Mouse (Mus musculus) stomach, postnatal 0 days (tissue): ENCODE data around the gene Tph1. TPM values are rescaled to one million over a fixed set of nuclear protein-coding genes. Genes with fewer than 3 reads are reported as not detected.
A peak's percentile ranks its signal among the peaks of the same experiment; 100 is the strongest.

ENCODE experiments used
- ATAC-seq: fragments of 200-750 bp; cut with Nextera tagmentation; 2 replicates; pipeline ENCODE4 v1.8.0; 2017; ENCODE audit not compliant: low FRiP score, low TSS enrichment
- DNase-seq: peaks from one replicate; pipeline ENCODE4 v3.0.0-alpha.2; 2016; ENCODE audit warnings: low spot score
- H3K27ac ChIP-seq: fragments of 300-500 bp; sonication (generic); replicated peaks from 2 replicates; pipeline ENCODE4 v1.5.1; 2014; ENCODE audit warnings: mild to moderate bottlenecking, control low read depth
- H3K27me3 ChIP-seq: fragments of 300-500 bp; sonication (generic); 2 replicates; pipeline ENCODE4 v1.6.1; 2014; ENCODE audit warnings: low read length; ENCODE audit not compliant: control insufficient read depth, insufficient read depth
- H3K36me3 ChIP-seq: fragments of 300-500 bp; sonication (generic); 2 replicates; pipeline ENCODE4 v1.6.1; 2014; ENCODE audit warnings: low read length, mixed read lengths; ENCODE audit not compliant: control insufficient read depth, insufficient read depth
- H3K4me1 ChIP-seq: fragments of 300-500 bp; sonication (generic); replicated peaks from 2 replicates; pipeline ENCODE4 v1.6.1; 2014; ENCODE audit warnings: antibody characterized with exemption; ENCODE audit not compliant: control insufficient read depth, insufficient read depth
- H3K4me2 ChIP-seq: fragments of 300-500 bp; sonication (generic); replicated peaks from 2 replicates; pipeline ENCODE4 v1.6.1; 2014; ENCODE audit warnings: low read depth, mild to moderate bottlenecking, control low read depth, moderate library complexity
- H3K4me3 ChIP-seq: fragments of 300-500 bp; sonication (generic); 2 replicates; pipeline ENCODE4 v1.5.1; 2014; ENCODE audit warnings: low read depth, low read length, control low read depth
- H3K9ac ChIP-seq: fragments of 300-500 bp; sonication (generic); 2 replicates; pipeline ENCODE4 v1.6.1; 2014; ENCODE audit warnings: mild to moderate bottlenecking, low read length, control low read depth, mixed read lengths
- H3K9me3 ChIP-seq: fragments of 300-500 bp; sonication (generic); 2 replicates; pipeline ENCODE4 v1.6.1; 2016; ENCODE audit warnings: low read length; ENCODE audit not compliant: control insufficient read depth
- CTCF ChIP-seq: IDR thresholded peaks from 2 replicates; pipeline ENCODE4 v1.5.1; 2016; ENCODE audit warnings: antibody characterized with exemption, low read depth, mild to moderate bottlenecking, moderate library complexity
- EP300 ChIP-seq: optimal IDR thresholded peaks from 2 replicates; pipeline ENCODE3; 2016; ENCODE audit warnings: antibody characterized with exemption
- WGBS: fragments of 180-500 bp; shearing (Covaris S2); extraction: QIAGEN DNeasy Blood & Tissue Kit; methylation state at CpG from one replicate; pipeline ENCODE4 v1.1.7; 2014; 5-methylcytosine and 5-hydroxymethylcytosine counted together
- polyA plus RNA-seq: library from polyadenylated mRNA; unstranded; fragments of >200 nt; fragmentation: Nextera tagmentation; extraction: Ambion mirVana; gene quantifications from 2 replicates; pipeline ENCODE4 v1.2.1, GENCODE M21; 2015

The Tph1 gene
- polyA plus RNA-seq, 1 experiment from 2014 or later = 0.79 TPM

DNA sequence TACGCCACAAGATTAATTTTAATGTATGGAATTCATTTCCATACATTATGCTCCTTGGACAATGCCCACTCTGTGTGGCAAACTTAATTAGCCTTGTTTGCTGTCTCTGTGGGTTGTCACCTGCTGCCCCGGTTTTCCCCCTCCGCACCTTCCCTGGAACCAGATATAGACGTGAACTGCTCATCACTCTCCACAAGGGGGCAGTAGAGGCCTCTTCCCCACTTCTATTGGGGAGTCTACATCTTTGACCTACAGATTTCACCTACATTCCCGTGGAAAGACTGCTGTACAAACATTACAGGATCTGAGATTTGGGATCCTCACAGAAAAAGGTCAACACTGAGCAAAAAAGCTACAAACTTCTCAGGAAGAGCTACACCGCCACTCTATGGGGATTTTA lies 42.2 kb upstream of the Tph1 start:
- Histone ChIP-seq H3K4me2 (no peak overlapping the region), H3K36me3 (no peaks in the 10 kb centered on the region), H3K4me1 (no peaks in the 10 kb centered on the region), H3K27ac (no peak overlapping the region), H3K9me3 (no peaks in the 10 kb centered on the region), H3K4me3 (no peak overlapping the region), H3K9ac (no peak overlapping the region), H3K27me3 (no peaks in the 10 kb centered on the region)
- 34% methylated on average over 6 of the region's 6 CpGs for WGBS
- peak; percentile 92 for TF ChIP-seq CTCF
- no peak for TF ChIP-seq EP300
- DNase-seq = peak; percentile 55
- no peak for ATAC-seq

DNA sequence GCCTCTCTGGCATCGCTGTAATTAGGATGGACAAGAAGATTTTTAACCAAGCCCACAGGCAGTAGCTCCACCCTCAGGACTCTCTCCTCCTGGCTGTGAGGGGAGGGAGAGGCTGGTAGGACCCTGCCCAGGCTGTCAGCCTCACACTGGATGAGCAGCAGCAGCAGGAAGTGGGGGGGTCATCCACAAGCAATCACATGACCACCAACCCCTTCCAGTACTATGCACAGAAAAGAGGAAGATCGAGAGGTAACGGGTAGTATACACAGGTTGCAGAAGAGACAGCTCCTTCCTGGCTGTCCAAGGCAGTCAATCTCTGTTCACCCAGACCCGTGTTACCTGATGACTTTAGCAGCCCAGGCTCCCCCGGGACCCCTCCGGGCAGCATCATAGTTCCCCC lies 39.9 kb upstream of the Tph1 start:
- ATAC-seq = no peak
- Histone ChIP-seq H3K36me3 (no peaks in the 10 kb centered on the region), H3K4me1 (no peaks in the 10 kb centered on the region), H3K9me3 (no peaks in the 10 kb centered on the region), H3K4me2 (no peak overlapping the region), H3K27ac (no peak overlapping the region), H3K27me3 (no peaks in the 10 kb centered on the region), H3K9ac (no peak overlapping the region), H3K4me3 (no peak overlapping the region)
- no peak for DNase-seq
- TF ChIP-seq EP300 = no peak
- no peak for TF ChIP-seq CTCF
- WGBS = 71% methylated on average over 6 of the region's 6 CpGs

DNA sequence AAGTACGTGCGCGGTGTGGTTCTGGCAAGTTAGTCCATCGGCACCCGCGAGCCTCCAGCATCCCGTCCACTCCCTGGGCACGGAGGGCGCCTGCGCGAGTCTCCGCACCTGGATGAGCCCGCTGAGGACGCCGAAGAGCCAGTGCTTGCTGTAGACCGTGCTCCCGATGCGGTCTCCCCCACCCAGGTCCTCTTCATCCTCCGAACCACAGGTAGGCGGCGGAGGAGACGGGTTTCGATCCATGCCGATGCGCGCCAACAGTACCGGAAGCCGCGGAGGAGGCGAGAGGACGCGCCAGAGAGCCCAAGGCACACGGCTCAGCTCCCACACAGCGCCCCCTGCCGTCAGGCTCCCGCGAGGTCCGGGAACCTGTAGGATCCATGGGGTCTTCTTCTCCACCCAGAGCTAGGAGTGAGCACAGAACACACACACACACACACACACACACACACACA lies 38.1 kb upstream of the Tph1 start, which contains the start of gene Saal1:
TSS of gene Saal1 (minus strand) at position 291 of the 455 bp plus-strand sequence.
- Histone ChIP-seq H3K9ac (peak within 1 kb of the TSS; percentile 87), H3K27me3 (no peaks in the 10 kb centered on the region), H3K4me1 (no peaks in the 10 kb centered on the region), H3K4me3 (peak within 1 kb of the TSS; percentile 88), H3K36me3 (no peaks in the 10 kb centered on the region), H3K9me3 (no peaks in the 10 kb centered on the region), H3K27ac (peak within 1 kb of the TSS; percentile 82), H3K4me2 (peak within 1 kb of the TSS; percentile 65)
- ATAC-seq (peak; percentile 97), DNase-seq (peak; percentile 93)
- TF ChIP-seq CTCF = peak; percentile 98
- no peak for TF ChIP-seq EP300
- 0% methylated on average over 26 of the region's 38 CpGs for WGBS

DNA sequence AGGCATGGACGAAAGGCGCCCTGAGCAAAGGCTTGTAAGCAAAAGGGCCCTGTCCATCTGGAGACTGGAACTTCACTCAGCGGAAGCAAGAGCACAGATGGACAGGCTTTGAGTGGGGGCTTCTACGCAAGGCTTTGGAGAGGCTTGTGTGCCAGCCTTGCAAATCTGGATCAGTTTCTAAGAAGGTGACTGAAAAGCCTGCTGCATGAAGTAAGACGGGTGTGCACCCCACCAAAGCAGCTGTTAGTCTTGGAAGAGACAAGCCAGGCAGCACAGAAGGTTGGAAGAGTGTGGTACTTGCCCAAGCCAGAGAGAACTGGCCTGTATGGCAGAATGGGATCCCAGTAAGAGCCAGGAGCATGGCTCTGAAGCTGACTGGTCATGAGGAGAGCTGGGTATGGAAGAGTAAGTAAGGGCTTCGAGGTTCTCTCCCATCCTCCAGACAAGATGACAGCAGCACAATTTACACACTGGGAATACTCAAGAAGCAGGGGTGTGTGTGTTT lies 28.2 kb upstream of the Tph1 start:
- H3K9ac ChIP-seq = no peak overlapping the region
- TF ChIP-seq EP300 (no peak), CTCF (no peak)
- H3K4me3 ChIP-seq = no peak overlapping the region
- no peak for DNase-seq
- no peak overlapping the region for H3K4me2 ChIP-seq
- no peak for ATAC-seq
- no peaks in the 10 kb centered on the region for H3K27me3 ChIP-seq
- WGBS = 91% methylated on average over 6 of the region's 6 CpGs
- no peaks in the 10 kb centered on the region for H3K9me3 ChIP-seq
- H3K4me1 ChIP-seq = no peaks in the 10 kb centered on the region
- peaks cover 37% of the 10 kb centered on the region for H3K36me3 ChIP-seq
- no peak overlapping the region for H3K27ac ChIP-seq

DNA sequence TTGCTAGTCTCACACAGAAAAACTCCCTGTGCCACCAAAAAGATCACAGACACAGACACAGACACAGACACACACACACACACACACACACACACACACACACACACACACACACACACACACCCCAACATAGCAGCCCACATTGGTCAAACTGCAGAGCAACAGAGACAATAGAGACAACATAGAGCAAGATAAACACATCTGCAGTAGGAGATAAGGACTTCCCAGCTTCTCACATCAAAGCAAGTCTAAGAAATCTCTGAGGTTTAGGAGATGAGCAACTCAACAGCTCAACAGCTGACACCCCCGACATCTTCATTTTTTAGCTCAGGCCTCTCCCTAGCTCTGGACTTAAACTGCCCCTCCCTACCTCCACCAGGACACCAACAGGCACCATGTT lies 24.4 kb upstream of the Tph1 start:
- H3K36me3 ChIP-seq = peaks cover 17% of the 10 kb centered on the region; the same call in 1 of the 2 replicates
- H3K4me2 ChIP-seq = no peak overlapping the region
- H3K4me1 ChIP-seq = no peaks in the 10 kb centered on the region
- no peaks in the 10 kb centered on the region for H3K9me3 ChIP-seq
- WGBS = 87% methylated on average over 1 of the region's 1 CpGs
- no peaks in the 10 kb centered on the region for H3K27me3 ChIP-seq
- ATAC-seq (no peak), DNase-seq (no peak)
- no peak overlapping the region for H3K9ac ChIP-seq
- H3K27ac ChIP-seq = no peak overlapping the region
- TF ChIP-seq CTCF (no peak), EP300 (no peak)
- no peak overlapping the region for H3K4me3 ChIP-seq

DNA sequence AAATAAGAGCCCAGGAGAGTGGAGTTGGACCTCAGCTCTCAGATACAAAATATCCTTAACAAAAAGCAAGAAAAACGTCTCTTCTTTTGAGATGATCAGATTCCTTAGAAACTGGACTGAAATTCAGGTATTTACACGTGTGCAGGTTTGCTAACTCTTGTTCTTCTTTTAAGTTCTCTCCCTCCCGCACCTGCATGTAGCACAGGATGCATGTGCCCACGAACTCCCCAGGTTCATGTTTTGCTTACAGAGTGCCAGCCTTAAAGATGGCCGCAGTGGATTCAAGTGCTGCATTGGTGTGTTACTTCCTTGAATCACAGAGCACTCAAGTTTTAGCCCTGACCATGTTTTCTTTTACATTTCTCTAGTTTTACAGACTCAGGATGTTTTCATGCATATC lies 14.5 kb upstream of the Tph1 start:
- Histone ChIP-seq H3K4me1 (no peaks in the 10 kb centered on the region), H3K4me3 (no peak overlapping the region), H3K9me3 (no peaks in the 10 kb centered on the region), H3K9ac (no peak overlapping the region), H3K27ac (no peak overlapping the region), H3K27me3 (no peaks in the 10 kb centered on the region), H3K4me2 (no peak overlapping the region), H3K36me3 (peaks cover 11% of the 10 kb centered on the region; the same call in 1 of the 2 replicates)
- no peak for DNase-seq
- no peak for ATAC-seq
- TF ChIP-seq CTCF (no peak), EP300 (no peak)
- WGBS = 76% methylated on average over 5 of the region's 5 CpGs
